Comparison of ENCODE assay signal across 23 mouse cellular contexts in genomic region chr6:90429911-90430310, GRCm38 (mm10). TPM values are rescaled to one million over a fixed set of nuclear protein-coding genes. Genes with fewer than 3 reads are reported as not detected.
DNase-seq lines count a peak whose midpoint lies in the region; ATAC-seq lines count a peak whose summit lies in the region.
"Had no signal": no experiment of that assay in that cellular context is flagged by ENCODE, and none has a peak within 500 bp of the region (broad histone marks: within the 10 kb centered on the region; RNA-seq: fewer than 3 reads in every experiment).

No protein-coding gene starts in this region.

- DNase-seq in kidney, adult 18-20 months, result peak; percentile 20
- DNase-seq in kidney, postnatal 4 days, result no peak
- peak; percentile 34 for DNase-seq in lung, postnatal 25 days (ENCODE audit: low spot score)
- no peak for DNase-seq in lung, postnatal 14 days
- DNase-seq in frontal cortex, adult 2 months (ENCODE audit: extremely low spot score in 1 of 2, low spot score in 1 of 2), result peak; percentile 49 to 73
- peak; percentile 49 to 67 for DNase-seq in left cerebral cortex, postnatal 14 days (ENCODE audit: low spot score in 2 of 2)
- DNase-seq: adrenal gland, postnatal 36 days; cerebellum, adult 8-10 months; embryo, embryonic 11 days; heart, postnatal 4 days; kidney, adult 9 months; retina, postnatal 1 day; thymus, postnatal 36 days had no signal

- H3K27ac ChIP-seq in forebrain, embryonic 15.5 days (replicated peaks), result no peak overlapping the region
- H3K27ac ChIP-seq: embryonic facial prominence, embryonic 15.5 days; forebrain, embryonic 10.5 days; liver, embryonic 14.5 days; midbrain, embryonic 12.5 days; stomach, postnatal 0 days had no signal

- no peaks in the 10 kb centered on the region for H3K36me3 ChIP-seq in forebrain, embryonic 15.5 days
- H3K36me3 ChIP-seq: embryonic facial prominence, embryonic 15.5 days; forebrain, embryonic 10.5 days; midbrain, embryonic 12.5 days had no signal

- no peak overlapping the region for H3K4me2 ChIP-seq in forebrain, embryonic 15.5 days (replicated peaks)
- H3K4me2 ChIP-seq: embryonic facial prominence, embryonic 15.5 days; midbrain, embryonic 12.5 days had no signal

- 0 out of 2 replicates have a peak, but pooled peaks cover 4% of the 10 kb centered on the region for H3K27me3 ChIP-seq in forebrain, embryonic 15.5 days

- H3K4me1 ChIP-seq in forebrain, embryonic 15.5 days, result peaks cover 13% of the 10 kb centered on the region

- H3K9ac ChIP-seq in forebrain, embryonic 15.5 days (replicated peaks), result no peak overlapping the region
- H3K9ac ChIP-seq: embryonic facial prominence, embryonic 15.5 days; liver, embryonic 14.5 days; midbrain, embryonic 12.5 days had no signal

- ATAC-seq in CD4-positive, CD25-positive, alpha-beta regulatory T cell, adult 4 months, result no peak
- ATAC-seq in forebrain, embryonic 15.5 days (replicated peaks), result no peak

- H3K9me3 ChIP-seq in forebrain, embryonic 15.5 days, result no peaks in the 10 kb centered on the region
- H3K9me3 ChIP-seq: embryonic facial prominence, embryonic 15.5 days; forebrain, embryonic 10.5 days; midbrain, embryonic 12.5 days had no signal

- intact Hi-C loops in left cerebral cortex, postnatal 14 days (cut with DNase I), result loop anchor here (5.0 to 10.0 kb wide), 4 partner anchors 87 to 755 kb away; no protein-coding TSS in a partner anchor

- no peak overlapping the region for H3K4me3 ChIP-seq in forebrain, embryonic 15.5 days
- H3K4me3 ChIP-seq: embryonic facial prominence, embryonic 15.5 days; forebrain, embryonic 10.5 days; midbrain, embryonic 12.5 days; myocyte had no signal

- WGBS in forebrain, embryonic 15.5 days, result 79% methylated on average over 14 of the region's 14 CpGs

RNA-seq across cellular contexts. Expression of gene Cfap100, which starts 1.3 kb away (rescaled TPM):
- 6.3 TPM in 2 replicates for polyA plus RNA-seq in frontal cortex, adult 2 months (2012; rRNA removed)
- 1 to 10 TPM; 3.2 to 4.0 TPM for total RNA-seq in left cerebral cortex, postnatal 14 days (2021)
- polyA plus RNA-seq in CD4-positive, CD25-positive, alpha-beta regulatory T cell, adult 4 months (2017; shearing (Covaris generic)), result not detected
- 3.9 and 5.3 TPM in 2 replicates for polyA plus RNA-seq in forebrain, embryonic 15.5 days (2015; fragmentation: Nextera tagmentation; extraction: Ambion mirVana)
- total RNA-seq: granulocyte monocyte progenitor cell, adult 5-6 weeks; heart, postnatal 4 days had no signal

RNA-seq across cellular contexts. Expression of gene Klf15, which starts 32.5 kb away (rescaled TPM):
- polyA plus RNA-seq in frontal cortex, adult 2 months (2012; rRNA removed), result 27.2 and 28.4 TPM in 2 replicates
- total RNA-seq in left cerebral cortex, postnatal 14 days (2021), result 10 to 100 TPM; 18.9 to 27.7 TPM
- not detected for polyA plus RNA-seq in CD4-positive, CD25-positive, alpha-beta regulatory T cell, adult 4 months (2017; shearing (Covaris generic))
- polyA plus RNA-seq in forebrain, embryonic 15.5 days (2015; fragmentation: Nextera tagmentation; extraction: Ambion mirVana), result 12.9 and 13.1 TPM in 2 replicates
- total RNA-seq: granulocyte monocyte progenitor cell, adult 5-6 weeks had no signal
- polyA plus RNA-seq: C2C12 had no signal

RNA-seq across cellular contexts. Expression of gene Aldh1l1, which starts 56.3 kb away (rescaled TPM):
- 51.6 and 55.0 TPM in 2 replicates for polyA plus RNA-seq in frontal cortex, adult 2 months (2012; rRNA removed)
- 10 to 100 TPM; 61.4 to 65.8 TPM for total RNA-seq in left cerebral cortex, postnatal 14 days (2021)
- 1 to 10 TPM; 1.4 to 5.1 TPM for polyA plus RNA-seq in CD4-positive, CD25-positive, alpha-beta regulatory T cell, adult 4 months (2017; shearing (Covaris generic))
- polyA plus RNA-seq in forebrain, embryonic 15.5 days (2015; fragmentation: Nextera tagmentation; extraction: Ambion mirVana), result 29.0 and 35.6 TPM in 2 replicates

Comparison
In these comparisons a context has a peak if more than half of its experiments do, and no peak if none do; other contexts are left out.
1. DNase-seq: peak in kidney, adult 18-20 months (single experiment), lung, postnatal 25 days (single experiment), frontal cortex, adult 2 months (2 of 2) and left cerebral cortex, postnatal 14 days (2 of 2); none in kidney, postnatal 4 days (0 of 2) and lung, postnatal 14 days (single experiment).
2. RNA of gene Klf15, which starts 32.5 kb away (polyA plus RNA-seq): 27.2 to 28.4 TPM in frontal cortex, adult 2 months and 12.9 to 13.1 TPM in forebrain, embryonic 15.5 days; not detected in CD4-positive, CD25-positive, alpha-beta regulatory T cell, adult 4 months; every median in the first group is over 10 times any median in the second.